In the genomic region with DNA sequence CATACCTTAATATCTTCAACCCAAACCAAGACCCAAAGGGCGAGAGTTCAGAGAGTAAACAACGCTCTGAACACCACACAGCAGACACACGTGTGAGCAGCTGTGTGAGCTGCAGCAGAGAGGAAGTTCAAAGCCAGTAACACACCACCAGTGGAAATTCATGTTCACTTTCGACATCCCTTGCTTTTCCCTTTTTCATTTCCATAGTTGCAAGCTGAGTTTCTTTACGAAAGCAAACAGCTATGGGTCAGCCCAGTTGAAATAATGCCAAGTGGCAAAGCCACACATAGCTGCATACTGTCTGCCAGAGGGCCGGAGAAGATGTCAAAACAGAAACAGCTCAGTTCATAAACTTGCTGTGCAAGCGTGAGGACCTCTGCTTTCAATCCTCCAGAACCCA, we compare ENCODE assay signal across 18 mouse cellular contexts. TPM values are rescaled to one million over a fixed set of nuclear protein-coding genes. Genes with fewer than 3 reads are reported as not detected.
DNase-seq lines count a peak whose midpoint lies in the region; ATAC-seq lines count a peak whose summit lies in the region.
"Had no signal": no experiment of that assay in that cellular context is flagged by ENCODE, and none has a peak within 500 bp of the region (broad histone marks: within the 10 kb centered on the region; RNA-seq: fewer than 3 reads in every experiment).

No protein-coding gene starts in this region.

- H3K4me2 ChIP-seq in kidney, embryonic 16.5 days (replicated peaks; ENCODE audit: low read depth, low read length) = no peak overlapping the region
- H3K4me2 ChIP-seq: forebrain, embryonic 15.5 days; heart, embryonic 13.5 days; hindbrain, embryonic 12.5 days; liver, embryonic 13.5 days; midbrain, embryonic 13.5 days had no signal

- H3K27ac ChIP-seq in brown adipose tissue, adult 24 weeks (replicated peaks; ENCODE audit: low read depth, low read length) = 0 out of 2 replicates have a peak overlapping the region, but pooled peaks have one; percentile 45
- no peak overlapping the region for H3K27ac ChIP-seq in kidney, embryonic 16.5 days (ENCODE audit: low read length)
- H3K27ac ChIP-seq: forebrain, embryonic 15.5 days; heart, embryonic 13.5 days; hindbrain, embryonic 12.5 days; liver, embryonic 13.5 days; midbrain, embryonic 13.5 days had no signal

- no peaks in the 10 kb centered on the region for H3K4me1 ChIP-seq in brown adipose tissue, adult 24 weeks (ENCODE audit: control insufficient read depth, insufficient read depth, insufficient read length, low read length)
- H3K4me1 ChIP-seq in kidney, embryonic 16.5 days (ENCODE audit: insufficient read depth, low read length) = no peaks in the 10 kb centered on the region
- H3K4me1 ChIP-seq: forebrain, embryonic 15.5 days; heart, embryonic 13.5 days; hindbrain, embryonic 12.5 days; liver, embryonic 13.5 days; midbrain, embryonic 13.5 days had no signal

- DNase-seq in spleen, postnatal 36 days (ENCODE audit: low spot score in 2 of 2) = peak; percentile 10 to 22
- no peak for DNase-seq in spleen, postnatal 10 days (ENCODE audit: low spot score in 2 of 2)
- peak; percentile 43 for DNase-seq in lung, postnatal 14 days
- DNase-seq in splenic B cell, adult 2 months (ENCODE audit: low read depth, low spot score) = peak; percentile 28
- no peak for DNase-seq in layer of hippocampus, adult 9-11 months
- DNase-seq in neural tube, embryonic 10.5 days (ENCODE audit: extremely low spot score, low spot score) = no peak
- DNase-seq: adrenal gland, postnatal 25 days; cerebellum, adult 11-12 months; liver, embryonic 13.5 days; right cerebral cortex, postnatal 4 days; thymus, postnatal 4 days had no signal

- no peaks in the 10 kb centered on the region for H3K9me3 ChIP-seq in kidney, embryonic 16.5 days (ENCODE audit: low read length)
- H3K9me3 ChIP-seq: forebrain, embryonic 15.5 days; heart, embryonic 13.5 days; hindbrain, embryonic 12.5 days; liver, embryonic 13.5 days; midbrain, embryonic 13.5 days had no signal

- no peak overlapping the region for H3K4me3 ChIP-seq in brown adipose tissue, adult 24 weeks (ENCODE audit: insufficient read depth, low read depth, low read length)
- H3K4me3 ChIP-seq in kidney, embryonic 16.5 days (ENCODE audit: low read length) = no peak overlapping the region
- H3K4me3 ChIP-seq: forebrain, embryonic 15.5 days; heart, embryonic 13.5 days; hindbrain, embryonic 12.5 days; liver, embryonic 13.5 days; midbrain, embryonic 13.5 days had no signal

- no peaks in the 10 kb centered on the region for H3K36me3 ChIP-seq in splenic B cell, adult 2 months (ENCODE audit: control insufficient read depth, insufficient read depth, low read length, poor library complexity, severe bottlenecking)
- H3K36me3 ChIP-seq in kidney, embryonic 16.5 days (ENCODE audit: insufficient read depth, low read length) = no peaks in the 10 kb centered on the region
- H3K36me3 ChIP-seq: forebrain, embryonic 15.5 days; heart, embryonic 13.5 days; hindbrain, embryonic 12.5 days; liver, embryonic 13.5 days; midbrain, embryonic 13.5 days had no signal

- ATAC-seq in kidney, embryonic 16.5 days (ENCODE audit: low FRiP score, low TSS enrichment) = no peak
- ATAC-seq: forebrain, embryonic 15.5 days; intestine, postnatal 0 days; midbrain, embryonic 13.5 days had no signal

- 80% methylated on average over 7 of the region's 7 CpGs for WGBS in kidney, embryonic 16.5 days

- H3K9ac ChIP-seq in kidney, embryonic 16.5 days (replicated peaks; ENCODE audit: low read length) = no peak overlapping the region
- H3K9ac ChIP-seq: forebrain, embryonic 15.5 days; heart, embryonic 13.5 days; hindbrain, embryonic 12.5 days; liver, embryonic 13.5 days; midbrain, embryonic 13.5 days had no signal

- no peaks in the 10 kb centered on the region for H3K27me3 ChIP-seq in splenic B cell, adult 2 months (ENCODE audit: control insufficient read depth, insufficient read depth, low read length, poor library complexity, severe bottlenecking)
- no peaks in the 10 kb centered on the region for H3K27me3 ChIP-seq in kidney, embryonic 16.5 days (ENCODE audit: insufficient read depth, low read length)
- H3K27me3 ChIP-seq: forebrain, embryonic 15.5 days; heart, embryonic 13.5 days; hindbrain, embryonic 12.5 days; liver, embryonic 13.5 days; midbrain, embryonic 13.5 days had no signal

RNA-seq across cellular contexts. Expression of gene Nfkbiz, which starts 39.9 kb away (rescaled TPM):
- polyA plus RNA-seq in brown adipose tissue, adult 24 weeks (2012; ENCODE audit: insufficient read depth, insufficient read length, missing spikeins) = 4.2 and 6.9 TPM in 2 replicates
- polyA plus RNA-seq in kidney, embryonic 16.5 days (2015; fragmentation: Nextera tagmentation; extraction: Ambion mirVana) = 4.5 and 5.1 TPM in 2 replicates

Comparison
In these comparisons a context has a peak if more than half of its experiments do, and no peak if none do; other contexts are left out.
1. DNase-seq: peak in spleen, postnatal 36 days (2 of 2), lung, postnatal 14 days (single experiment) and splenic B cell, adult 2 months (single experiment); none in spleen, postnatal 10 days (0 of 2), layer of hippocampus, adult 9-11 months (single experiment) and neural tube, embryonic 10.5 days (single experiment).